Mouse (Mus musculus) liver, adult 2 months (tissue): ENCODE measurements around the gene Cmtr1.

Experiments used
- CTCF ChIP-seq: fragments of 200-500 bp; IDR thresholded peaks from 2 replicates; pipeline ENCODE4 v1.5.1; 2011; ENCODE audit warnings: low read depth, low read length, control low read depth
- POLR2A ChIP-seq: fragments of 200-500 bp; IDR thresholded peaks from 2 replicates; pipeline ENCODE4 v1.6.1; 2011; ENCODE audit warnings: low read length, control low read depth; ENCODE audit not compliant: insufficient read depth; ENCODE audit errors: extremely low read depth

DNA sequence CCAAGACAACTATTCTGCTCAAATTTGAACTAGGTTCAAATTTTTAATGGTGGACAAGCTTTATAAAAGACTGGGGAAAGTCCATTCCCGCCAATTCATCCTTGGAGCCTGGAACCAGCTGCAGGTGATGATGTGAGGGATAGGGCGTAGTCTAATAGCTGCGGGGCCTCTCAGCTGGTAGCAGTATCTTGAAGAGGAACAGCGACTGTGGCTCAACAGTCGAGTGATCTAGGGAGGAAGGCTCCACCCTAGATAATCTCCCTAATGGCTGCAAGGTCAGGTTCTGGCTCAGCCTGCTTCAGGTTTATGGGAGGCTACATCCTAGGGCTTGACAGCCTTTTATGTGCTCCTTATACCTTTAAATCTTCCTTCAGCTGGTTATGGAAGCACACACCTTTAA is 30.8 kb upstream of the Cmtr1 start:
- TF ChIP-seq CTCF, result no peak
- no peak for TF ChIP-seq POLR2A
